Mouse (Mus musculus): ENCODE data around the gene 2010109A12Rik. TPM values are rescaled to one million over a fixed set of nuclear protein-coding genes. Genes with fewer than 3 reads are reported as not detected.

The 2010109A12Rik gene
- polyA plus RNA-seq, 2 experiments: 0.47 to 1.0 TPM

- H3K4me3 ChIP-seq (replicated peaks; ENCODE audit: low read length): no peak overlapping the region
- ATAC-seq (ENCODE audit: low FRiP score, low read depth): no peak
- H3K36me3 ChIP-seq (ENCODE audit: control insufficient read depth, insufficient read depth, low read length): peaks cover 59% of the 10 kb centered on the region
- H3K4me2 ChIP-seq (replicated peaks; ENCODE audit: low read depth, low read length, severe bottlenecking): no peak overlapping the region
- no peak for DNase-seq (ENCODE audit: low spot score)
- H3K27me3 ChIP-seq (ENCODE audit: control insufficient read depth, insufficient read depth, low read length): no peaks in the 10 kb centered on the region
- no peaks in the 10 kb centered on the region for H3K9me3 ChIP-seq (ENCODE audit: control insufficient read depth, low read length)
- H3K9ac ChIP-seq (ENCODE audit: low read depth, low read length, severe bottlenecking): no peak overlapping the region
- no peaks in the 10 kb centered on the region for H3K4me1 ChIP-seq (ENCODE audit: control insufficient read depth, insufficient read depth, low read length)
- 80% methylated on average over 3 of the region's 3 CpGs for WGBS
- TF ChIP-seq POLR2A (IDR thresholded peaks at IDR 0.05; ENCODE audit: borderline replicate concordance, extremely low read depth, insufficient read depth, insufficient read length): no peak
- no peak overlapping the region for H3K27ac ChIP-seq (replicated peaks; ENCODE audit: low read depth, low read length)
These were observed 16.7 kb upstream of the 2010109A12Rik start for GRCm38 (mm10) chr5:93189607-93190006.

GRCm38 (mm10) chr5:93190428-93190827, 15.9 kb upstream of the 2010109A12Rik start:
- no peak for TF ChIP-seq POLR2A (IDR thresholded peaks at IDR 0.05; ENCODE audit: borderline replicate concordance, extremely low read depth, insufficient read depth, insufficient read length)
- no peak overlapping the region for H3K4me2 ChIP-seq (replicated peaks; ENCODE audit: low read depth, low read length, severe bottlenecking)
- DNase-seq (ENCODE audit: low spot score) (no peak), ATAC-seq (ENCODE audit: low FRiP score, low read depth) (no peak)
- no peak overlapping the region for H3K4me3 ChIP-seq (replicated peaks; ENCODE audit: low read length)
- H3K27ac ChIP-seq (replicated peaks; ENCODE audit: low read depth, low read length): no peak overlapping the region
- no peaks in the 10 kb centered on the region for H3K9me3 ChIP-seq (ENCODE audit: control insufficient read depth, low read length)
- WGBS: 95% methylated on average over 5 of the region's 5 CpGs
- H3K36me3 ChIP-seq (ENCODE audit: control insufficient read depth, insufficient read depth, low read length): peaks cover 59% of the 10 kb centered on the region
- H3K27me3 ChIP-seq (ENCODE audit: control insufficient read depth, insufficient read depth, low read length): no peaks in the 10 kb centered on the region
- no peak overlapping the region for H3K9ac ChIP-seq (ENCODE audit: low read depth, low read length, severe bottlenecking)
- H3K4me1 ChIP-seq (ENCODE audit: control insufficient read depth, insufficient read depth, low read length): no peaks in the 10 kb centered on the region

GRCm38 (mm10) chr5:93198232-93198631, 8.1 kb upstream of the 2010109A12Rik start:
- H3K27me3 ChIP-seq (ENCODE audit: control insufficient read depth, insufficient read depth, low read length): no peaks in the 10 kb centered on the region
- no peak overlapping the region for H3K4me3 ChIP-seq (replicated peaks; ENCODE audit: low read length)
- H3K27ac ChIP-seq (replicated peaks; ENCODE audit: low read depth, low read length): no peak overlapping the region
- H3K9ac ChIP-seq (ENCODE audit: low read depth, low read length, severe bottlenecking): no peak overlapping the region
- ATAC-seq (ENCODE audit: low FRiP score, low read depth): no peak
- H3K4me1 ChIP-seq (ENCODE audit: control insufficient read depth, insufficient read depth, low read length): 0 out of 2 replicates have a peak, but pooled peaks cover 3% of the 10 kb centered on the region
- no peak overlapping the region for H3K4me2 ChIP-seq (replicated peaks; ENCODE audit: low read depth, low read length, severe bottlenecking)
- no peak for DNase-seq (ENCODE audit: low spot score)
- H3K36me3 ChIP-seq (ENCODE audit: control insufficient read depth, insufficient read depth, low read length): peaks cover 54% of the 10 kb centered on the region
- H3K9me3 ChIP-seq (ENCODE audit: control insufficient read depth, low read length): no peaks in the 10 kb centered on the region
- 69% methylated on average over 3 of the region's 3 CpGs for WGBS
- TF ChIP-seq POLR2A (IDR thresholded peaks at IDR 0.05; ENCODE audit: borderline replicate concordance, extremely low read depth, insufficient read depth, insufficient read length): no peak

- WGBS: 19% methylated on average over 1 of the region's 1 CpGs
- peaks cover 14% of the 10 kb centered on the region for H3K4me1 ChIP-seq (ENCODE audit: control insufficient read depth, insufficient read depth, low read length)
- no peak overlapping the region for H3K4me3 ChIP-seq (replicated peaks; ENCODE audit: low read length)
- DNase-seq (ENCODE audit: low spot score): peak; percentile 39
- H3K4me2 ChIP-seq (replicated peaks; ENCODE audit: low read depth, low read length, severe bottlenecking): no peak overlapping the region
- H3K9ac ChIP-seq (ENCODE audit: low read depth, low read length, severe bottlenecking): no peak overlapping the region
- peaks cover 37% of the 10 kb centered on the region for H3K36me3 ChIP-seq (ENCODE audit: control insufficient read depth, insufficient read depth, low read length)
- ATAC-seq (ENCODE audit: low FRiP score, low read depth): no peak
- no peak for TF ChIP-seq POLR2A (IDR thresholded peaks at IDR 0.05; ENCODE audit: borderline replicate concordance, extremely low read depth, insufficient read depth, insufficient read length)
- no peaks in the 10 kb centered on the region for H3K9me3 ChIP-seq (ENCODE audit: control insufficient read depth, low read length)
- H3K27me3 ChIP-seq (ENCODE audit: control insufficient read depth, insufficient read depth, low read length): no peaks in the 10 kb centered on the region
- no peak overlapping the region for H3K27ac ChIP-seq (replicated peaks; ENCODE audit: low read depth, low read length)
These were observed 5.1 kb upstream of the 2010109A12Rik start for GRCm38 (mm10) chr5:93201181-93201580.

- under 1% methylated on average over 48 of the region's 63 CpGs for WGBS
- DNase-seq (ENCODE audit: low spot score): peak; percentile 12
- Histone ChIP-seq H3K9ac (ENCODE audit: low read depth, low read length, severe bottlenecking) (peak overlapping the region; percentile 95), H3K4me3 (replicated peaks; ENCODE audit: low read length) (peak overlapping the region; percentile 85), H3K4me2 (replicated peaks; ENCODE audit: low read depth, low read length, severe bottlenecking) (peak overlapping the region; percentile 64), H3K27me3 (ENCODE audit: control insufficient read depth, insufficient read depth, low read length) (no peaks in the 10 kb centered on the region), H3K9me3 (ENCODE audit: control insufficient read depth, low read length) (no peaks in the 10 kb centered on the region), H3K27ac (replicated peaks; ENCODE audit: low read depth, low read length) (peak overlapping the region; percentile 93), H3K36me3 (ENCODE audit: control insufficient read depth, insufficient read depth, low read length) (peaks cover 11% of the 10 kb centered on the region), H3K4me1 (ENCODE audit: control insufficient read depth, insufficient read depth, low read length) (peaks cover 16% of the 10 kb centered on the region)
- no peak for TF ChIP-seq POLR2A (IDR thresholded peaks at IDR 0.05; ENCODE audit: borderline replicate concordance, extremely low read depth, insufficient read depth, insufficient read length)
- peak; percentile 10; the same call in 1 of the 2 replicates for ATAC-seq (ENCODE audit: low FRiP score, low read depth)
These were observed 778 bp upstream of the 2010109A12Rik start for GRCm38 (mm10) chr5:93205371-93206108.
